8 mouse cellular contexts compared by ENCODE assay signal in the genomic region with DNA sequence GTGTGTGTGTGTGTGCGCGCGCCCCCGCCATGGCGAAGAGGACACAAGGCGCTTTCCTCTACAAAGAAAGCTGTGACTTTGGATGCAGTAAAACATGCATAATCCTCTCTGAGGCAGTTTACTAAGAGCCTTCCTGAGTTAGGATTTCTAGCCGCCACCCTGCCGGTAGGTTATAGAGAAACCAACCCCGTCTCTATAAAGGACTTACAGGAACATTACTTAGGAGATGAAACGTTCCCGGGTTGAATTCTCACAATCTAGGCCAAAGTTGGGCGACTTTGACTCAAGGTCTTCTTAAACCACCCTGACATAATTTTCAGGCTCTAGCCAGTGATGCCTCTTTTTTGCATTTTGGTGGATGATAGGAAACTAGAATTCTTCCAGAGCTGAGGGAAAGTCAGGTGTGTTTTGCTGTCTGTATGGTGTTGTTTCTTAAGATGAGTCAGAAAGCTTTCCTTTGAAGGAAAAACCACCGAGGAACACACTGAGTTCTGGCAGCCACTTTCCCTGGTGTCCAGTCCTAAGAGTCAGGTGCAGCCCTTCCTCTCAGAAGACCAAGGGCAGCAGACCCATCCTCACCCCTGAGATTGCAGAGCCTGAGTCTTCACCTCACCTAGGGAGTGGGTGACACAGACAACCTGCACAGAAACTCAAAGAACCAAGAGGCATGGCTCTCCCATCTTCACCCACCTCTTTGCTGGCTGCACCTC. TPM values are rescaled to one million over a fixed set of nuclear protein-coding genes. Genes with fewer than 3 reads are reported as not detected.
DNase-seq lines count a peak whose midpoint lies in the region; ATAC-seq lines count a peak whose summit lies in the region.

No protein-coding gene starts in this region.

- peaks cover 52% of the 10 kb centered on the region for H3K4me1 ChIP-seq in kidney, embryonic 16.5 days (ENCODE audit: insufficient read depth, low read length)
- H3K4me1 ChIP-seq in brown adipose tissue, adult 24 weeks (ENCODE audit: control insufficient read depth, insufficient read depth, insufficient read length, low read length), result peaks cover 33% of the 10 kb centered on the region
- peaks cover 32% of the 10 kb centered on the region for H3K4me1 ChIP-seq in hindbrain, embryonic 16.5 days (ENCODE audit: control insufficient read depth, insufficient read depth, low read depth, low read length)
- H3K4me1 ChIP-seq in midbrain, embryonic 16.5 days (ENCODE audit: control insufficient read depth, insufficient read depth, low read length), result peaks cover 38% of the 10 kb centered on the region

- H3K9me3 ChIP-seq in kidney, embryonic 16.5 days (ENCODE audit: low read length), result no peaks in the 10 kb centered on the region
- H3K9me3 ChIP-seq in hindbrain, embryonic 16.5 days (ENCODE audit: control insufficient read depth, low read length), result no peaks in the 10 kb centered on the region
- no peaks in the 10 kb centered on the region for H3K9me3 ChIP-seq in midbrain, embryonic 16.5 days (replicated peaks; ENCODE audit: control insufficient read depth, low read length, poor library complexity, severe bottlenecking)

- peak overlapping the region; percentile 73 for H3K4me2 ChIP-seq in kidney, embryonic 16.5 days (replicated peaks; ENCODE audit: low read depth, low read length)
- H3K4me2 ChIP-seq in hindbrain, embryonic 16.5 days (ENCODE audit: low read length), result peak overlapping the region; percentile 88
- peak overlapping the region; percentile 91 for H3K4me2 ChIP-seq in midbrain, embryonic 16.5 days (ENCODE audit: low read length)

- H3K27me3 ChIP-seq in kidney, embryonic 16.5 days (ENCODE audit: insufficient read depth, low read length), result no peaks in the 10 kb centered on the region
- H3K27me3 ChIP-seq in hindbrain, embryonic 16.5 days (replicated peaks; ENCODE audit: control insufficient read depth, insufficient read depth, low read length), result no peaks in the 10 kb centered on the region
- no peaks in the 10 kb centered on the region for H3K27me3 ChIP-seq in midbrain, embryonic 16.5 days (ENCODE audit: control insufficient read depth, insufficient read depth, low read depth, low read length)

- no peaks in the 10 kb centered on the region for H3K36me3 ChIP-seq in kidney, embryonic 16.5 days (ENCODE audit: insufficient read depth, low read length)
- H3K36me3 ChIP-seq in hindbrain, embryonic 16.5 days (ENCODE audit: control insufficient read depth, insufficient read depth, low read length), result no peaks in the 10 kb centered on the region
- H3K36me3 ChIP-seq in midbrain, embryonic 16.5 days (ENCODE audit: control insufficient read depth, insufficient read depth, low read length), result no peaks in the 10 kb centered on the region

- peak overlapping the region; percentile 98 for H3K27ac ChIP-seq in kidney, embryonic 16.5 days (ENCODE audit: low read length)
- H3K27ac ChIP-seq in brown adipose tissue, adult 24 weeks (replicated peaks; ENCODE audit: low read depth, low read length), result peak overlapping the region; percentile 79
- peak overlapping the region; percentile 94 for H3K27ac ChIP-seq in hindbrain, embryonic 16.5 days (ENCODE audit: low read depth, low read length)
- peak overlapping the region; percentile 93 for H3K27ac ChIP-seq in midbrain, embryonic 16.5 days (ENCODE audit: low read length)

- DNase-seq in kidney, postnatal 10 days, result no peak
- DNase-seq in testis, postnatal 10 days (ENCODE audit: low spot score), result no peak
- DNase-seq in urinary bladder, postnatal 25 days (ENCODE audit: low spot score), result no peak
- DNase-seq in frontal cortex, adult 2 months (ENCODE audit: extremely low spot score in 1 of 2, low spot score in 1 of 2), result no peak

- 4% methylated on average over 13 of the region's 13 CpGs for WGBS in kidney, embryonic 16.5 days
- WGBS in hindbrain, embryonic 16.5 days, result 3% methylated on average over 10 of the region's 13 CpGs
- WGBS in midbrain, embryonic 16.5 days, result 3% methylated on average over 13 of the region's 13 CpGs

- H3K4me3 ChIP-seq in kidney, embryonic 16.5 days (ENCODE audit: low read length), result peak overlapping the region; percentile 75
- peak overlapping the region; percentile 49 for H3K4me3 ChIP-seq in brown adipose tissue, adult 24 weeks (ENCODE audit: insufficient read depth, low read depth, low read length)
- H3K4me3 ChIP-seq in hindbrain, embryonic 16.5 days (ENCODE audit: low read length), result peak overlapping the region; percentile 81
- H3K4me3 ChIP-seq in midbrain, embryonic 16.5 days (ENCODE audit: low read depth, low read length), result peak overlapping the region; percentile 87

- no peak for ATAC-seq in kidney, embryonic 16.5 days (ENCODE audit: low FRiP score, low TSS enrichment)
- ATAC-seq in hindbrain, embryonic 16.5 days, result no peak
- ATAC-seq in midbrain, embryonic 16.5 days, result no peak

- H3K9ac ChIP-seq in kidney, embryonic 16.5 days (replicated peaks; ENCODE audit: low read length), result peak overlapping the region; percentile 46
- peak overlapping the region; percentile 94 for H3K9ac ChIP-seq in hindbrain, embryonic 16.5 days (ENCODE audit: low read depth, low read length)
- H3K9ac ChIP-seq in midbrain, embryonic 16.5 days (ENCODE audit: low read depth, low read length), result peak overlapping the region; percentile 96

RNA-seq across cellular contexts. Expression of a gene that starts 24.1 kb away (rescaled TPM):
- polyA plus RNA-seq in kidney, embryonic 16.5 days (2015; fragmentation: Nextera tagmentation; extraction: Ambion mirVana), result 8.6 and 9.3 TPM in 2 replicates
- 6.9 and 9.5 TPM in 2 replicates for polyA plus RNA-seq in brown adipose tissue, adult 24 weeks (2012; ENCODE audit: insufficient read depth, insufficient read length, missing spikeins)
- polyA plus RNA-seq in hindbrain, embryonic 16.5 days (2015; fragmentation: Nextera tagmentation; extraction: Ambion mirVana), result 3.1 and 4.3 TPM in 2 replicates
- 2.7 and 3.6 TPM in 2 replicates for polyA plus RNA-seq in midbrain, embryonic 16.5 days (2015; fragmentation: Nextera tagmentation; extraction: Ambion mirVana)
- 8.6 and 8.7 TPM in 2 replicates for polyA plus RNA-seq in frontal cortex, adult 2 months (2012; rRNA removed)

RNA-seq across cellular contexts. Expression of a gene that starts 46.3 kb away (rescaled TPM):
- polyA plus RNA-seq in kidney, embryonic 16.5 days (2015; fragmentation: Nextera tagmentation; extraction: Ambion mirVana), result 1.1 and 1.2 TPM in 2 replicates
- polyA plus RNA-seq in brown adipose tissue, adult 24 weeks (2012; ENCODE audit: insufficient read depth, insufficient read length, missing spikeins), result not detected in 2 replicates
- polyA plus RNA-seq in hindbrain, embryonic 16.5 days (2015; fragmentation: Nextera tagmentation; extraction: Ambion mirVana), result 4.7 and 4.8 TPM in 2 replicates
- polyA plus RNA-seq in midbrain, embryonic 16.5 days (2015; fragmentation: Nextera tagmentation; extraction: Ambion mirVana), result 8.2 and 9.3 TPM in 2 replicates
- polyA plus RNA-seq in frontal cortex, adult 2 months (2012; rRNA removed), result 4.4 and 5.3 TPM in 2 replicates

Comparison
In these comparisons a context has a peak if more than half of its experiments do, and no peak if none do; other contexts are left out.
1. H3K9ac ChIP-seq: peak in every context shown above with its lines; median percentile 96 in midbrain, embryonic 16.5 days; 94 in hindbrain, embryonic 16.5 days; 46 in kidney, embryonic 16.5 days.